Mouse (Mus musculus) midbrain, embryonic 11.5 days (tissue): Measurements from ENCODE around the gene Surf6. TPM values are rescaled to one million over a fixed set of nuclear protein-coding genes. Genes with fewer than 3 reads are reported as not detected.
A peak's percentile ranks its signal among the peaks of the same experiment; 100 is the strongest.

Experiments
- ATAC-seq: fragments of 200-750 bp; cut with Nextera tagmentation; 2 replicates; pipeline ENCODE4 v1.8.0; 2017; ENCODE audit warnings: moderate TSS enrichment, moderate library complexity; ENCODE audit not compliant: low FRiP score
- DNase-seq: peaks from one replicate; pipeline ENCODE4 v3.0.0; 2015; ENCODE audit warnings: low spot score; ENCODE audit errors: missing footprints
- H3K27ac ChIP-seq: fragments of 300-500 bp; sonication (generic); 2 replicates; pipeline ENCODE4 v1.5.1; 2014; ENCODE audit warnings: low read depth, low read length
- H3K27me3 ChIP-seq: fragments of 300-500 bp; sonication (generic); 2 replicates; pipeline ENCODE4 v1.6.1; 2014; ENCODE audit warnings: mild to moderate bottlenecking, low read length, moderate library complexity, mixed read lengths; ENCODE audit not compliant: control insufficient read depth, insufficient read depth
- H3K36me3 ChIP-seq: fragments of 300-500 bp; sonication (generic); 2 replicates; pipeline ENCODE4 v1.6.1; 2014; ENCODE audit warnings: mild to moderate bottlenecking, low read length, moderate library complexity, mixed read lengths; ENCODE audit not compliant: control insufficient read depth, insufficient read depth
- H3K4me1 ChIP-seq: fragments of 300-500 bp; sonication (generic); 2 replicates; pipeline ENCODE4 v1.6.1; 2014; ENCODE audit warnings: low read length; ENCODE audit not compliant: control insufficient read depth, insufficient read depth
- H3K4me2 ChIP-seq: fragments of 300-500 bp; sonication (generic); 2 replicates; pipeline ENCODE4 v1.6.1; 2014; ENCODE audit warnings: mild to moderate bottlenecking, moderate library complexity
- H3K4me3 ChIP-seq: fragments of 300-500 bp; sonication (generic); 2 replicates; pipeline ENCODE4 v1.5.1; 2014; ENCODE audit warnings: low read depth, low read length
- H3K9ac ChIP-seq: fragments of 300-500 bp; sonication (generic); 2 replicates; pipeline ENCODE4 v1.6.1; 2014; ENCODE audit warnings: low read length
- H3K9me3 ChIP-seq: fragments of 300-500 bp; sonication (generic); 2 replicates; pipeline ENCODE4 v1.6.1; 2016; ENCODE audit warnings: low read length; ENCODE audit not compliant: control insufficient read depth
- WGBS: fragments of 180-500 bp; shearing (Covaris S2); extraction: QIAGEN DNeasy Blood & Tissue Kit; methylation state at CpG from one replicate; pipeline ENCODE4 v1.1.7; 2014; 5-methylcytosine and 5-hydroxymethylcytosine counted together
- polyA plus RNA-seq: library from polyadenylated mRNA; unstranded; fragments of >200 nt; fragmentation: Nextera tagmentation; extraction: Ambion mirVana; gene quantifications from 2 replicates; pipeline ENCODE4 v1.2.1, GENCODE M21; 2014

Surf6 gene
- polyA plus RNA-seq, 1 experiment from 2014 or later, result 15.2 TPM

- Histone ChIP-seq H3K4me3 (no peak overlapping the region), H3K4me1 (peaks cover 29% of the 10 kb centered on the region), H3K36me3 (peaks cover 26% of the 10 kb centered on the region)
Observed at GRCm38 (mm10) chr2:26914148-26914941, 11.7 kb upstream of the Surf6 start.

GRCm38 (mm10) chr2:26913416-26914147, 10.9 kb upstream of the Surf6 start:
- Histone ChIP-seq H3K9me3 (no peaks in the 10 kb centered on the region), H3K4me2 (no peak overlapping the region), H3K4me1 (peaks cover 36% of the 10 kb centered on the region), H3K27ac (no peak overlapping the region), H3K9ac (no peak overlapping the region), H3K27me3 (no peaks in the 10 kb centered on the region), H3K36me3 (peaks cover 20% of the 10 kb centered on the region), H3K4me3 (0 out of 2 replicates have a peak overlapping the region, but pooled peaks have one; percentile 3)
- ATAC-seq (no peak), DNase-seq (no peak)
- WGBS, result 85% methylated on average over 17 of the region's 17 CpGs

More at GRCm38 (mm10) chr2:26914148-26914941, 11.7 kb upstream of the Surf6 start:
- Histone ChIP-seq H3K27ac (no peak overlapping the region), H3K9ac (no peak overlapping the region), H3K27me3 (no peaks in the 10 kb centered on the region), H3K4me2 (no peak overlapping the region), H3K9me3 (no peaks in the 10 kb centered on the region)
- DNase-seq, result no peak
- 65% methylated on average over 8 of the region's 8 CpGs for WGBS
- no peak for ATAC-seq

- Histone ChIP-seq H3K9me3 (no peaks in the 10 kb centered on the region), H3K36me3 (peaks cover 23% of the 10 kb centered on the region), H3K9ac (peak overlapping the region; percentile 89; the same call in 1 of the 2 replicates), H3K4me3 (peak overlapping the region; percentile 76), H3K27ac (no peak overlapping the region), H3K4me1 (peaks cover 35% of the 10 kb centered on the region), H3K4me2 (peak overlapping the region; percentile 99), H3K27me3 (no peaks in the 10 kb centered on the region)
- ATAC-seq (no peak), DNase-seq (peak; percentile 82)
- WGBS, result 76% methylated on average over 5 of the region's 5 CpGs
Observed at GRCm38 (mm10) chr2:26912253-26912770, 9.6 kb upstream of the Surf6 start.

- no peaks in the 10 kb centered on the region for H3K9me3 ChIP-seq
- H3K27me3 ChIP-seq, result no peaks in the 10 kb centered on the region
- H3K4me3 ChIP-seq, result peak overlapping the region; percentile 76
- WGBS, result 3% methylated on average over 37 of the region's 37 CpGs
- H3K4me2 ChIP-seq, result peak overlapping the region; percentile 99
- ATAC-seq, result peak; percentile 61
- peaks cover 28% of the 10 kb centered on the region for H3K4me1 ChIP-seq
- peak overlapping the region; percentile 89 for H3K9ac ChIP-seq
- H3K36me3 ChIP-seq, result peaks cover 26% of the 10 kb centered on the region
- peak; percentile 96 for DNase-seq
- peak overlapping the region; percentile 62 for H3K27ac ChIP-seq
Observed at GRCm38 (mm10) chr2:26910994-26911765, 8.5 kb upstream of the Surf6 start.

GRCm38 (mm10) chr2:26910124-26910993, 7.7 kb upstream of the Surf6 start, which contains the start of the genes Med22 and Rpl7a:
Gene Med22, minus strand, starts transcription at chr2:26910677.
Gene Rpl7a, plus strand, starts transcription at chr2:26910764.
- H3K27ac ChIP-seq, result peak within 1 kb of the TSS; percentile 62

GRCm38 (mm10) chr2:26909387-26909784, 6.7 kb upstream of the Surf6 start:
- Histone ChIP-seq H3K27me3 (no peaks in the 10 kb centered on the region), H3K4me3 (peak overlapping the region; percentile 76), H3K4me2 (peak overlapping the region; percentile 49), H3K9me3 (no peaks in the 10 kb centered on the region), H3K9ac (peak overlapping the region; percentile 80; the same call in 1 of the 2 replicates), H3K36me3 (peaks cover 31% of the 10 kb centered on the region), H3K27ac (no peak overlapping the region), H3K4me1 (peaks cover 19% of the 10 kb centered on the region)
- ATAC-seq (no peak), DNase-seq (no peak)

More at GRCm38 (mm10) chr2:26910124-26910993, 7.7 kb upstream of the Surf6 start, which contains the start of the genes Med22 and Rpl7a:
- peak; percentile 90 for ATAC-seq
- Histone ChIP-seq H3K9me3 (no peaks in the 10 kb centered on the region), H3K4me1 (peaks cover 22% of the 10 kb centered on the region), H3K4me2 (peak within 1 kb of the TSS; percentile 99), H3K4me3 (peak within 1 kb of the TSS; percentile 76), H3K36me3 (peaks cover 31% of the 10 kb centered on the region), H3K27me3 (no peaks in the 10 kb centered on the region), H3K9ac (peak within 1 kb of the TSS; percentile 89)
- peak; percentile 100 for DNase-seq
- under 1% methylated on average over 55 of the region's 74 CpGs for WGBS

GRCm38 (mm10) chr2:26908710-26909386, 6.2 kb upstream of the Surf6 start:
- H3K4me2 ChIP-seq, result peak overlapping the region; percentile 49
- 90% methylated on average over 18 of the region's 18 CpGs for WGBS
- H3K27me3 ChIP-seq, result no peaks in the 10 kb centered on the region
- H3K9ac ChIP-seq, result peak overlapping the region; percentile 44
- no peak overlapping the region for H3K27ac ChIP-seq
- no peaks in the 10 kb centered on the region for H3K9me3 ChIP-seq
- peaks cover 29% of the 10 kb centered on the region for H3K36me3 ChIP-seq
- ATAC-seq (no peak), DNase-seq (peak; percentile 41)
- peaks cover 20% of the 10 kb centered on the region for H3K4me1 ChIP-seq
- H3K4me3 ChIP-seq, result peak overlapping the region; percentile 76; the same call in 1 of the 2 replicates
